Comparison of ENCODE assay signal across 7 mouse cellular contexts in the genomic region with DNA sequence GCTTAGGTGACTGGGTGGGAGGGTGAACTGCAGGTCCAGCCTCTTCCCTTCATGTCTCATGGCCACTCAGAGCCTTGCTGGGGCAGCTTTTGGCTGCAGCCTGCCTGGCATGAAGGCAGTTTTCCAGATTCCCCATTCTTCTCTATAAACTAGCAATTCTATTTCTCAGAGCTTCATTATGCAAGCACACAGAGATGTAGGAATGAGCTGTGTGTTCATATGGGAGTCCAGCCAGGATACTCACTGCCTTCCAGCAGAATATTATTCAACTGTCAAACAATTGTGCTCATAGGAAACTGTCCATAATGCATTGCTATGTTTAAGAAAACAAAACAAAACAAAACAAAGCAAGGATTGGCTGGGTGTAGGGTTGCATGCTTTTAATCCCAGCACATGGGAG. TPM values are rescaled to one million over a fixed set of nuclear protein-coding genes. Genes with fewer than 3 reads are reported as not detected.
DNase-seq lines count a peak whose midpoint lies in the region; ATAC-seq and TF ChIP-seq lines count a peak whose summit lies in the region.

No protein-coding gene starts in this region.

- no peaks in the 10 kb centered on the region for H3K9me3 ChIP-seq in hindbrain, embryonic 16.5 days (ENCODE audit: control insufficient read depth, low read length)
- no peaks in the 10 kb centered on the region for H3K9me3 ChIP-seq in hindbrain, embryonic 11.5 days (ENCODE audit: control insufficient read depth, low read length)
- H3K9me3 ChIP-seq in neural tube, embryonic 13.5 days = no peaks in the 10 kb centered on the region
- no peaks in the 10 kb centered on the region for H3K9me3 ChIP-seq in forebrain, embryonic 16.5 days (ENCODE audit: control insufficient read depth, low read length)
- no peaks in the 10 kb centered on the region for H3K9me3 ChIP-seq in stomach, postnatal 0 days (ENCODE audit: control insufficient read depth, low read length)

- H3K4me3 ChIP-seq in hindbrain, embryonic 16.5 days (ENCODE audit: low read length) = no peak overlapping the region
- no peak overlapping the region for H3K4me3 ChIP-seq in hindbrain, embryonic 11.5 days (ENCODE audit: low read depth, low read length)
- no peak overlapping the region for H3K4me3 ChIP-seq in neural tube, embryonic 13.5 days
- H3K4me3 ChIP-seq in forebrain, embryonic 16.5 days (replicated peaks; ENCODE audit: low read length) = no peak overlapping the region
- no peak overlapping the region for H3K4me3 ChIP-seq in stomach, postnatal 0 days (ENCODE audit: low read depth, low read length)

- no peak overlapping the region for H3K4me2 ChIP-seq in hindbrain, embryonic 16.5 days (ENCODE audit: low read length)
- H3K4me2 ChIP-seq in hindbrain, embryonic 11.5 days (replicated peaks; ENCODE audit: low read depth, low read length) = no peak overlapping the region
- no peak overlapping the region for H3K4me2 ChIP-seq in neural tube, embryonic 13.5 days
- H3K4me2 ChIP-seq in forebrain, embryonic 16.5 days (ENCODE audit: low read length) = no peak overlapping the region; the same call in 1 of the 2 replicates
- H3K4me2 ChIP-seq in stomach, postnatal 0 days (replicated peaks; ENCODE audit: low read depth) = no peak overlapping the region

- no peak for DNase-seq in hindbrain, embryonic 11.5 days (ENCODE audit: low spot score)
- no peak for DNase-seq in neural tube, embryonic 10.5 days (ENCODE audit: extremely low spot score, low spot score)
- no peak for DNase-seq in stomach, postnatal 0 days (ENCODE audit: low spot score)
- DNase-seq in adrenal gland, postnatal 25 days = no peak

- H3K27ac ChIP-seq in hindbrain, embryonic 16.5 days (ENCODE audit: low read depth, low read length) = peak overlapping the region; percentile 30; the same call in 1 of the 2 replicates
- H3K27ac ChIP-seq in hindbrain, embryonic 11.5 days (ENCODE audit: low read depth, low read length) = no peak overlapping the region
- H3K27ac ChIP-seq in neural tube, embryonic 13.5 days (replicated peaks) = peak overlapping the region; percentile 59
- peak overlapping the region; percentile 41 for H3K27ac ChIP-seq in forebrain, embryonic 16.5 days (ENCODE audit: low read length)
- H3K27ac ChIP-seq in stomach, postnatal 0 days (replicated peaks) = peak overlapping the region; percentile 73

- TF ChIP-seq EP300 in stomach, postnatal 0 days (optimal IDR thresholded peaks at IDR 0.05) = no peak

- no peak for ATAC-seq in hindbrain, embryonic 16.5 days
- no peak for ATAC-seq in hindbrain, embryonic 11.5 days (ENCODE audit: low FRiP score)
- no peak for ATAC-seq in neural tube, embryonic 13.5 days (ENCODE audit: low read depth)
- peak; percentile 32; the same call in 1 of the 2 replicates for ATAC-seq in forebrain, embryonic 16.5 days
- ATAC-seq in stomach, postnatal 0 days (ENCODE audit: low FRiP score, low TSS enrichment) = peak; percentile 21; the same call in 1 of the 2 replicates

- no peak for TF ChIP-seq CTCF in stomach, postnatal 0 days (IDR thresholded peaks at IDR 0.05; ENCODE audit: low read depth)

- no peaks in the 10 kb centered on the region for H3K36me3 ChIP-seq in hindbrain, embryonic 16.5 days (ENCODE audit: control insufficient read depth, insufficient read depth, low read length)
- no peaks in the 10 kb centered on the region for H3K36me3 ChIP-seq in hindbrain, embryonic 11.5 days (ENCODE audit: control insufficient read depth, insufficient read depth, low read length)
- no peaks in the 10 kb centered on the region for H3K36me3 ChIP-seq in neural tube, embryonic 13.5 days
- no peaks in the 10 kb centered on the region for H3K36me3 ChIP-seq in forebrain, embryonic 16.5 days (ENCODE audit: control insufficient read depth, insufficient read depth)
- H3K36me3 ChIP-seq in stomach, postnatal 0 days (ENCODE audit: control insufficient read depth, insufficient read depth, low read length) = no peaks in the 10 kb centered on the region

- H3K9ac ChIP-seq in hindbrain, embryonic 16.5 days (ENCODE audit: low read depth, low read length) = no peak overlapping the region
- H3K9ac ChIP-seq in hindbrain, embryonic 11.5 days (ENCODE audit: low read depth, low read length) = no peak overlapping the region
- no peak overlapping the region for H3K9ac ChIP-seq in neural tube, embryonic 13.5 days
- no peak overlapping the region for H3K9ac ChIP-seq in forebrain, embryonic 16.5 days (replicated peaks; ENCODE audit: low read depth, low read length)
- H3K9ac ChIP-seq in stomach, postnatal 0 days (ENCODE audit: low read length) = no peak overlapping the region

- H3K27me3 ChIP-seq in hindbrain, embryonic 16.5 days (replicated peaks; ENCODE audit: control insufficient read depth, insufficient read depth, low read length) = no peaks in the 10 kb centered on the region
- H3K27me3 ChIP-seq in hindbrain, embryonic 11.5 days (ENCODE audit: control insufficient read depth, insufficient read depth, low read length) = no peaks in the 10 kb centered on the region
- no peaks in the 10 kb centered on the region for H3K27me3 ChIP-seq in neural tube, embryonic 13.5 days
- no peaks in the 10 kb centered on the region for H3K27me3 ChIP-seq in forebrain, embryonic 16.5 days (replicated peaks; ENCODE audit: control insufficient read depth, insufficient read depth, low read length)
- no peaks in the 10 kb centered on the region for H3K27me3 ChIP-seq in stomach, postnatal 0 days (ENCODE audit: control insufficient read depth, insufficient read depth, low read length)

- peaks cover 28% of the 10 kb centered on the region for H3K4me1 ChIP-seq in hindbrain, embryonic 16.5 days (ENCODE audit: control insufficient read depth, insufficient read depth, low read depth, low read length)
- 0 out of 2 replicates have a peak, but pooled peaks cover 2% of the 10 kb centered on the region for H3K4me1 ChIP-seq in hindbrain, embryonic 11.5 days (replicated peaks; ENCODE audit: control insufficient read depth, insufficient read depth, low read length)
- peaks cover 51% of the 10 kb centered on the region for H3K4me1 ChIP-seq in neural tube, embryonic 13.5 days (replicated peaks)
- peaks cover 45% of the 10 kb centered on the region for H3K4me1 ChIP-seq in forebrain, embryonic 16.5 days (replicated peaks; ENCODE audit: control insufficient read depth, insufficient read depth, low read length)
- peaks cover 4% of the 10 kb centered on the region for H3K4me1 ChIP-seq in stomach, postnatal 0 days (replicated peaks; ENCODE audit: control insufficient read depth, insufficient read depth)

RNA-seq across cellular contexts. Expression of a gene that starts 50.2 kb away (rescaled TPM):
- polyA plus RNA-seq in hindbrain, embryonic 16.5 days (2015; fragmentation: Nextera tagmentation; extraction: Ambion mirVana) = 14.8 and 18.6 TPM in 2 replicates
- 13.3 and 14.3 TPM in 2 replicates for polyA plus RNA-seq in hindbrain, embryonic 11.5 days (2014; fragmentation: Nextera tagmentation; extraction: Ambion mirVana)
- 13.5 and 15.5 TPM in 2 replicates for polyA plus RNA-seq in neural tube, embryonic 13.5 days (2015; fragmentation: Nextera tagmentation; extraction: Ambion mirVana)
- polyA plus RNA-seq in forebrain, embryonic 16.5 days (2015; fragmentation: Nextera tagmentation; extraction: Ambion mirVana) = 22.0 and 22.5 TPM in 2 replicates
- 7.2 and 7.6 TPM in 2 replicates for polyA plus RNA-seq in stomach, postnatal 0 days (2015; fragmentation: Nextera tagmentation; extraction: Ambion mirVana)
- 47.5 and 49.5 TPM in 2 replicates for total RNA-seq in adrenal gland, postnatal 25 days (2021)

Comparison
In these comparisons a context has a peak if more than half of its experiments do, and no peak if none do; other contexts are left out.
1. ATAC-seq: peak in forebrain, embryonic 16.5 days (single experiment) and stomach, postnatal 0 days (single experiment); none in hindbrain, embryonic 16.5 days (single experiment), hindbrain, embryonic 11.5 days (single experiment) and neural tube, embryonic 13.5 days (single experiment).